Mouse (Mus musculus) midbrain, postnatal 0 days (tissue): ENCODE measurements around the gene Pced1b. TPM values are rescaled to one million over a fixed set of nuclear protein-coding genes. Genes with fewer than 3 reads are reported as not detected.

ENCODE experiments used
- ATAC-seq: fragments of 200-750 bp; cut with Nextera tagmentation; 2 replicates; pipeline ENCODE4 v1.8.0; 2017; ENCODE audit warnings: moderate number of reproducible peaks, mild to moderate bottlenecking, moderate TSS enrichment, moderate library complexity; ENCODE audit not compliant: low FRiP score
- DNase-seq: peaks from one replicate; pipeline ENCODE4 v3.0.0-alpha.2; 2015; ENCODE audit warnings: low spot score
- H3K27ac ChIP-seq: fragments of 300-500 bp; sonication (generic); 2 replicates; pipeline ENCODE4 v1.5.1; 2014; ENCODE audit warnings: low read depth, mild to moderate bottlenecking, low read length, mixed read lengths
- H3K27me3 ChIP-seq: fragments of 300-500 bp; sonication (generic); 2 replicates; pipeline ENCODE4 v1.6.1; 2014; ENCODE audit warnings: low read length, control low read depth, mixed read lengths; ENCODE audit not compliant: insufficient read depth
- H3K36me3 ChIP-seq: fragments of 300-500 bp; sonication (generic); 2 replicates; pipeline ENCODE4 v1.6.1; 2014; ENCODE audit warnings: low read length, control low read depth, mixed read lengths; ENCODE audit not compliant: insufficient read depth
- H3K4me1 ChIP-seq: fragments of 300-500 bp; sonication (generic); 2 replicates; pipeline ENCODE4 v1.6.1; 2014; ENCODE audit warnings: mild to moderate bottlenecking, control low read depth, antibody characterized with exemption, low read length, mixed read lengths; ENCODE audit not compliant: insufficient read depth
- H3K4me2 ChIP-seq: fragments of 300-500 bp; sonication (generic); 2 replicates; pipeline ENCODE4 v1.6.1; 2014; ENCODE audit warnings: low read depth, mild to moderate bottlenecking, low read length, mixed read lengths; ENCODE audit not compliant: poor library complexity, severe bottlenecking
- H3K4me3 ChIP-seq: fragments of 300-500 bp; sonication (generic); 2 replicates; pipeline ENCODE4 v1.5.1; 2014; ENCODE audit warnings: low read depth, mild to moderate bottlenecking, low read length, moderate library complexity
- H3K9ac ChIP-seq: fragments of 300-500 bp; sonication (generic); replicated peaks from 2 replicates; pipeline ENCODE4 v1.6.1; 2014; ENCODE audit warnings: mild to moderate bottlenecking, low read length, moderate library complexity, mixed read lengths; ENCODE audit not compliant: poor library complexity, severe bottlenecking
- H3K9me3 ChIP-seq: fragments of 300-500 bp; sonication (generic); 2 replicates; pipeline ENCODE4 v1.6.1; 2016; ENCODE audit warnings: low read length, control low read depth
- CTCF ChIP-seq: IDR thresholded peaks from 2 replicates; pipeline ENCODE4 v1.5.1; 2016; ENCODE audit warnings: antibody characterized with exemption, mild to moderate bottlenecking
- WGBS: fragments of 180-500 bp; shearing (Covaris S2); extraction: QIAGEN DNeasy Blood & Tissue Kit; methylation state at CpG from one replicate; pipeline ENCODE4 v1.1.7; 2014; 5-methylcytosine and 5-hydroxymethylcytosine counted together
- polyA plus RNA-seq: library from polyadenylated mRNA; unstranded; fragments of >200 nt; fragmentation: Nextera tagmentation; extraction: Ambion mirVana; gene quantifications from 2 replicates; pipeline ENCODE4 v1.2.1, GENCODE M21; 2015
- total RNA-seq: library from RNA; depleted of rRNA; stranded (reverse); fragments of >200 nt; gene quantifications from 2 replicates; pipeline ENCODE4 v1.2.3, GENCODE M21; 2014

Gene Pced1b
- total and polyA plus RNA-seq, 2 experiments from 2014 or later: 7.0 to 10.4 TPM

- 34% methylated on average over 7 of the region's 7 CpGs for WGBS
These were observed 11.7 kb upstream of the Pced1b start for GRCm38 (mm10) chr15:97235183-97235582.

GRCm38 (mm10) chr15:97236943-97237342 lies 10.0 kb upstream of the Pced1b start:
- ATAC-seq (no peak), DNase-seq (no peak)
- Histone ChIP-seq H3K4me2 (no peak overlapping the region), H3K4me1 (no peaks in the 10 kb centered on the region), H3K4me3 (no peak overlapping the region), H3K27me3 (no peaks in the 10 kb centered on the region), H3K9me3 (no peaks in the 10 kb centered on the region), H3K36me3 (no peaks in the 10 kb centered on the region), H3K9ac (no peak overlapping the region), H3K27ac (no peak overlapping the region)
- peak; percentile 70 for TF ChIP-seq CTCF
- 60% methylated on average over 9 of the region's 9 CpGs for WGBS

More at GRCm38 (mm10) chr15:97235183-97235582, 11.7 kb upstream of the Pced1b start:
- ATAC-seq: no peak
- no peak overlapping the region for H3K4me2 ChIP-seq
- no peaks in the 10 kb centered on the region for H3K4me1 ChIP-seq
- no peak overlapping the region for H3K27ac ChIP-seq
- no peak overlapping the region for H3K4me3 ChIP-seq
- H3K27me3 ChIP-seq: no peaks in the 10 kb centered on the region
- DNase-seq: peak; percentile 64
- no peaks in the 10 kb centered on the region for H3K36me3 ChIP-seq
- H3K9ac ChIP-seq: no peak overlapping the region
- no peaks in the 10 kb centered on the region for H3K9me3 ChIP-seq
- TF ChIP-seq CTCF: peak; percentile 90

- Histone ChIP-seq H3K27me3 (no peaks in the 10 kb centered on the region), H3K4me1 (peaks cover 8% of the 10 kb centered on the region; the same call in 1 of the 2 replicates), H3K9me3 (no peaks in the 10 kb centered on the region), H3K9ac (no peak overlapping the region), H3K27ac (no peak overlapping the region), H3K4me2 (peak overlapping the region; percentile 92), H3K4me3 (peak overlapping the region; percentile 9; the same call in 1 of the 2 replicates), H3K36me3 (no peaks in the 10 kb centered on the region)
- no peak for TF ChIP-seq CTCF
- ATAC-seq (no peak), DNase-seq (no peak)
- 85% methylated on average over 18 of the region's 18 CpGs for WGBS
These were observed 1.5 kb upstream of the Pced1b start for GRCm38 (mm10) chr15:97245392-97245791.

- no peaks in the 10 kb centered on the region for H3K27me3 ChIP-seq
- no peaks in the 10 kb centered on the region for H3K9me3 ChIP-seq
- WGBS: 23% methylated on average over 14 of the region's 14 CpGs
- DNase-seq: no peak
- no peak for TF ChIP-seq CTCF
- no peaks in the 10 kb centered on the region for H3K36me3 ChIP-seq
- H3K4me3 ChIP-seq: peak overlapping the region; percentile 80
- no peak overlapping the region for H3K27ac ChIP-seq
- H3K9ac ChIP-seq: 0 out of 2 replicates have a peak overlapping the region, but pooled peaks have one; percentile 36
- ATAC-seq: no peak
- H3K4me2 ChIP-seq: peak overlapping the region; percentile 92
- H3K4me1 ChIP-seq: peaks cover 8% of the 10 kb centered on the region; the same call in 1 of the 2 replicates
These were observed 651 bp upstream of the Pced1b start for GRCm38 (mm10) chr15:97246256-97246655.

GRCm38 (mm10) chr15:97247791-97248161 lies 869 bp downstream of the Pced1b start:
- ATAC-seq: no peak
- peak; percentile 25; the same call in 1 of the 2 replicates for TF ChIP-seq CTCF
- Histone ChIP-seq H3K4me2 (peak overlapping the region; percentile 92), H3K27ac (peak overlapping the region; percentile 92), H3K9me3 (no peaks in the 10 kb centered on the region), H3K4me3 (peak overlapping the region; percentile 80), H3K36me3 (no peaks in the 10 kb centered on the region), H3K9ac (peak overlapping the region; percentile 97), H3K4me1 (peaks cover 8% of the 10 kb centered on the region; the same call in 1 of the 2 replicates), H3K27me3 (no peaks in the 10 kb centered on the region)
- DNase-seq: peak; percentile 33
- WGBS: 0% methylated on average over 14 of the region's 14 CpGs

GRCm38 (mm10) chr15:97248296-97248695 lies 1.4 kb downstream of the Pced1b start:
- peak overlapping the region; percentile 92 for H3K4me2 ChIP-seq
- no peak for DNase-seq
- WGBS: 27% methylated on average over 8 of the region's 8 CpGs

More at GRCm38 (mm10) chr15:97248296-97248695, 1.4 kb downstream of the Pced1b start:
- Histone ChIP-seq H3K36me3 (no peaks in the 10 kb centered on the region), H3K9ac (peak overlapping the region; percentile 97), H3K27ac (peak overlapping the region; percentile 92; the same call in 1 of the 2 replicates), H3K9me3 (no peaks in the 10 kb centered on the region), H3K27me3 (no peaks in the 10 kb centered on the region), H3K4me1 (peaks cover 8% of the 10 kb centered on the region; the same call in 1 of the 2 replicates), H3K4me3 (peak overlapping the region; percentile 80)
- no peak for TF ChIP-seq CTCF
- no peak for ATAC-seq
